Mouse (Mus musculus) embryonic facial prominence, embryonic 14.5 days (tissue): ENCODE data around the gene Ezh2. TPM values are rescaled to one million over a fixed set of nuclear protein-coding genes. Genes with fewer than 3 reads are reported as not detected.
"Not testable (repeated sequence)": the region's sequence is repeated elsewhere in the genome, so short reads cannot be mapped to it uniquely, and the experiment has no call there.

Experiments used
- ATAC-seq: fragments of 200-750 bp; cut with Nextera tagmentation; 2 replicates; pipeline ENCODE4 v1.8.0; 2017; ENCODE audit warnings: low read depth, moderate number of reproducible peaks, moderate TSS enrichment
- DNase-seq: peaks from one replicate; pipeline ENCODE4 v3.0.0-alpha.2; 2015; ENCODE audit warnings: low spot score
- H3K27ac ChIP-seq: fragments of 300-500 bp; sonication (generic); replicated peaks from 2 replicates; pipeline ENCODE4 v1.5.1; 2014; ENCODE audit warnings: low read depth, mild to moderate bottlenecking, low read length, moderate library complexity
- H3K27me3 ChIP-seq: fragments of 300-500 bp; sonication (generic); replicated peaks from 2 replicates; pipeline ENCODE4 v1.6.1; 2014; ENCODE audit warnings: low read length; ENCODE audit not compliant: control insufficient read depth, insufficient read depth
- H3K36me3 ChIP-seq: fragments of 300-500 bp; sonication (generic); 2 replicates; pipeline ENCODE4 v1.6.1; 2014; ENCODE audit warnings: low read length, mixed read lengths; ENCODE audit not compliant: control insufficient read depth, insufficient read depth
- H3K4me1 ChIP-seq: fragments of 300-500 bp; sonication (generic); 2 replicates; pipeline ENCODE4 v1.6.1; 2014; ENCODE audit warnings: antibody characterized with exemption, low read length; ENCODE audit not compliant: control insufficient read depth, insufficient read depth
- H3K4me2 ChIP-seq: fragments of 300-500 bp; sonication (generic); 2 replicates; pipeline ENCODE4 v1.6.1; 2014; ENCODE audit warnings: low read depth, mild to moderate bottlenecking, low read length, moderate library complexity, mixed read lengths
- H3K4me3 ChIP-seq: fragments of 300-500 bp; sonication (generic); 2 replicates; pipeline ENCODE4 v1.5.1; 2014; ENCODE audit warnings: low read depth, mild to moderate bottlenecking, low read length
- H3K9ac ChIP-seq: fragments of 300-500 bp; sonication (generic); 2 replicates; pipeline ENCODE4 v1.6.1; 2014; ENCODE audit warnings: low read depth, mild to moderate bottlenecking, low read length, moderate library complexity, mixed read lengths
- H3K9me3 ChIP-seq: fragments of 300-500 bp; sonication (generic); 2 replicates; pipeline ENCODE4 v1.6.1; 2016; ENCODE audit warnings: low read length; ENCODE audit not compliant: control insufficient read depth
- WGBS: fragments of 180-500 bp; shearing (Covaris S2); extraction: QIAGEN DNeasy Blood & Tissue Kit; methylation state at CpG from one replicate; pipeline ENCODE4 v1.1.7; 2014; 5-methylcytosine and 5-hydroxymethylcytosine counted together
- polyA plus RNA-seq: library from polyadenylated mRNA; unstranded; fragments of >200 nt; fragmentation: Nextera tagmentation; extraction: Ambion mirVana; gene quantifications from 2 replicates; pipeline ENCODE4 v1.2.1, GENCODE M21; 2014

Gene Ezh2
- polyA plus RNA-seq, result 71.1 and 72.8 TPM in 2 replicates

- H3K4me1 ChIP-seq, result no peaks in the 10 kb centered on the region
- WGBS, result 1% methylated on average over 42 of the region's 69 CpGs
- peak; percentile 98 for ATAC-seq
- no peaks in the 10 kb centered on the region for H3K36me3 ChIP-seq
- peak within 1 kb of the TSS; percentile 66 for H3K4me3 ChIP-seq
- H3K27ac ChIP-seq, result peak within 1 kb of the TSS; percentile 97
- no peaks in the 10 kb centered on the region for H3K27me3 ChIP-seq
- peak within 1 kb of the TSS; percentile 77 for H3K4me2 ChIP-seq
- H3K9ac ChIP-seq, result peak within 1 kb of the TSS; percentile 91
- H3K9me3 ChIP-seq, result no peaks in the 10 kb centered on the region
- DNase-seq, result peak; percentile 99
These were observed at the start of gene Ezh2 for GRCm38 (mm10) chr6:47594926-47595623. Ezh2 (minus strand) TSS chr6:47595341.

- DNase-seq (no peak), ATAC-seq (no peak)
- H3K9me3 ChIP-seq, result no peaks in the 10 kb centered on the region
- H3K4me2 ChIP-seq, result no peak overlapping the region
- H3K4me3 ChIP-seq, result no peak overlapping the region
- no peaks in the 10 kb centered on the region for H3K27me3 ChIP-seq
- H3K9ac ChIP-seq, result no peak overlapping the region
- H3K4me1 ChIP-seq, result no peaks in the 10 kb centered on the region
- no peak overlapping the region for H3K27ac ChIP-seq
- 68% methylated on average over 6 of the region's 6 CpGs for WGBS
- no peaks in the 10 kb centered on the region for H3K36me3 ChIP-seq
These were observed 41.5 kb upstream of the Ezh2 start for GRCm38 (mm10) chr6:47636527-47637076.

GRCm38 (mm10) chr6:47635995-47636526 lies 40.9 kb upstream of the Ezh2 start:
- Histone ChIP-seq H3K4me2 (no peak overlapping the region), H3K27me3 (no peaks in the 10 kb centered on the region), H3K27ac (no peak overlapping the region), H3K9me3 (no peaks in the 10 kb centered on the region), H3K36me3 (no peaks in the 10 kb centered on the region), H3K4me3 (no peak overlapping the region), H3K4me1 (no peaks in the 10 kb centered on the region), H3K9ac (no peak overlapping the region)
- DNase-seq (no peak), ATAC-seq (no peak)
- 69% methylated on average over 5 of the region's 5 CpGs for WGBS

- DNase-seq, result no peak
These were observed 40.3 kb upstream of the Ezh2 start for GRCm38 (mm10) chr6:47635207-47635994.

GRCm38 (mm10) chr6:47633467-47633866 lies 38.3 kb upstream of the Ezh2 start:
- ATAC-seq (no peak), DNase-seq (peak; percentile 11)
- Histone ChIP-seq H3K36me3 (no peaks in the 10 kb centered on the region), H3K9me3 (no peaks in the 10 kb centered on the region), H3K4me1 (no peaks in the 10 kb centered on the region), H3K27ac (no peak overlapping the region), H3K4me3 (no peak overlapping the region), H3K4me2 (no peak overlapping the region), H3K27me3 (no peaks in the 10 kb centered on the region), H3K9ac (no peak overlapping the region)

More at GRCm38 (mm10) chr6:47635207-47635994, 40.3 kb upstream of the Ezh2 start:
- Histone ChIP-seq H3K4me3 (no peak overlapping the region), H3K9ac (no peak overlapping the region), H3K27me3 (no peaks in the 10 kb centered on the region), H3K4me1 (no peaks in the 10 kb centered on the region), H3K27ac (no peak overlapping the region), H3K4me2 (no peak overlapping the region), H3K9me3 (no peaks in the 10 kb centered on the region), H3K36me3 (no peaks in the 10 kb centered on the region)
- 64% methylated on average over 7 of the region's 7 CpGs for WGBS
- no peak for ATAC-seq

GRCm38 (mm10) chr6:47630061-47630460 lies 34.9 kb upstream of the Ezh2 start:
- H3K27ac ChIP-seq, H3K9me3 ChIP-seq, H3K4me2 ChIP-seq, H3K9ac ChIP-seq, H3K27me3 ChIP-seq, DNase-seq, H3K4me1 ChIP-seq, ATAC-seq, H3K4me3 ChIP-seq, H3K36me3 ChIP-seq: not testable (repeated sequence)
- no CpG with 5 or more reads among the region's 1 CpGs for WGBS

DNA sequence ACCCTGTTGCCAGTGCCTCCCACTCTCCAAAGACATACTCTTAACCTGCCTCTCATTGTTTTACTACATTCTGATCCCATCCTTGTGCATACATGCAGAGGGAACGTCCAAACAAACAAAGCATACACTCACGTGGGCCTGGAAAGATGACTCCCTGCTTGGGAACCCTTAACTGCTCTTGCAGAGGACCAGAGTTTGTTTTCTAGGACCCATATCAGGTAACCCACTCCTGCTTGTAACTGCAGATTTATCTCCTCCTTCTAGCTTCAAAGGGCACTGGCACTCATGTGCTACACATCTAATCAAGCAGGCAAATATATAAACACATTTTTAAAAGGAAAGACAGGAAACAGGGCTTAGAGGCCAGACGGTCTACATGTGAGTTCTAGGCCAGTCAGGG lies 32.8 kb upstream of the Ezh2 start:
- no peaks in the 10 kb centered on the region for H3K27me3 ChIP-seq
- H3K36me3 ChIP-seq, result no peaks in the 10 kb centered on the region
- H3K27ac ChIP-seq, result no peak overlapping the region
- H3K4me3 ChIP-seq, result no peak overlapping the region
- ATAC-seq (no peak), DNase-seq (no peak)
- H3K9ac ChIP-seq, result no peak overlapping the region
- 35% methylated on average over 3 of the region's 3 CpGs for WGBS
- H3K4me1 ChIP-seq, result no peaks in the 10 kb centered on the region
- H3K9me3 ChIP-seq, result no peaks in the 10 kb centered on the region
- no peak overlapping the region for H3K4me2 ChIP-seq

DNA sequence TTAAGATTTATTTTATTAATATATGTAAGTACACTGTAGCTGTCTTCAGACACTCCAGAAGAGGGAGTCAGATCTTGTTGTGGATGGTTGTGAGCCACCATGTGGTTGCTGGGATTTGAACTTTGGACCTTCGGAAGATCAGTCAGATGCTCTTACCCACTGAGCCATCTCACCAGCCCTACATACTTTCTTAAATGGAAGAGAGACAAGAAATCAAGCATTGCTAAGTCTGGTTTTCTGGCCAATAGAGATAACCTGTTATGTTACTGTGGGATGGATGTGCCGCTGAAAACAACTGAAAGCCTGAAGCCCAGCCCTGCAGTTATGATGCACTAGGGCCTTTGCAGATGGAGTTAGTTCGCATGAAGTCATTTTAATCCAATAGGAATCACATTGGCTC lies 31.8 kb upstream of the Ezh2 start:
- H3K36me3 ChIP-seq, H3K27ac ChIP-seq, H3K27me3 ChIP-seq, H3K9me3 ChIP-seq, ATAC-seq, DNase-seq, H3K4me2 ChIP-seq, H3K4me3 ChIP-seq, H3K9ac ChIP-seq, H3K4me1 ChIP-seq: not testable (repeated sequence)
- 88% methylated on average over 3 of the region's 3 CpGs for WGBS
